Mouse (Mus musculus) frontal cortex, adult 2 months (tissue): ENCODE results near the gene Snapc3. TPM values are rescaled to one million over a fixed set of nuclear protein-coding genes. Genes with fewer than 3 reads are reported as not detected.

Source experiments
- DNase-seq, 2 experiments: peaks; one replicate each; pipeline ENCODE4 v3.0.0; 2022; ENCODE audit warnings: low spot score in 1 of 2; ENCODE audit errors: extremely low spot score in 1 of 2
- polyA plus RNA-seq: library from polyadenylated mRNA; depleted of rRNA; stranded (reverse); fragments of >200 nt; gene quantifications from 2 replicates; pipeline ENCODE4 v1.2.3, GENCODE M21; 2012; rRNA removed

Snapc3 gene
- polyA plus RNA-seq, result 30.9 and 33.2 TPM in 2 replicates

GRCm38 (mm10) chr4:83417160-83417819 is at the start of gene Snapc3:
Gene Snapc3, plus strand, starts transcription at chr4:83417724.
- peak; percentile 94 to 97 for DNase-seq

- DNase-seq, result no peak
These were observed 44.1 kb upstream of the Snapc3 start for GRCm38 (mm10) chr4:83373381-83373780.

DNA sequence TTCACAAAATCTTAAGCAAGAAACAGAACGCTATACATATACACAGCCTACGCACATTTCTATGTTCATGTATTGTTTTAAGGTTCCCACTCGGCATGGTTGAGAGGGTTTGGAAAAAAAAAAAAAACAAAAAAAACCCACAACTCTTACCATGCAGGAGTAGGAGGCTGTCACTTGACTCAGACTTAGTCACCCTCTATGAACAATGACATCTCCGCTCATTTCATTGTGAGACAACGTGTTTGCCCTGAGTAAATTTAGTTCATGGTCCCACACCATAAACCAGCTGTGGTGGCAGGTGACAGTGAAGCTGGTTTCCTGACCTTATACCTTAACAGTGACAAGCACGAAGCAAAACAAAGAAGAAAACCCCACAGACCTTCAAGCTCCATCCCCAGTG is 41.9 kb upstream of the Snapc3 start:
- peak in 1 of 2 experiments; percentile 26 for DNase-seq

DNA sequence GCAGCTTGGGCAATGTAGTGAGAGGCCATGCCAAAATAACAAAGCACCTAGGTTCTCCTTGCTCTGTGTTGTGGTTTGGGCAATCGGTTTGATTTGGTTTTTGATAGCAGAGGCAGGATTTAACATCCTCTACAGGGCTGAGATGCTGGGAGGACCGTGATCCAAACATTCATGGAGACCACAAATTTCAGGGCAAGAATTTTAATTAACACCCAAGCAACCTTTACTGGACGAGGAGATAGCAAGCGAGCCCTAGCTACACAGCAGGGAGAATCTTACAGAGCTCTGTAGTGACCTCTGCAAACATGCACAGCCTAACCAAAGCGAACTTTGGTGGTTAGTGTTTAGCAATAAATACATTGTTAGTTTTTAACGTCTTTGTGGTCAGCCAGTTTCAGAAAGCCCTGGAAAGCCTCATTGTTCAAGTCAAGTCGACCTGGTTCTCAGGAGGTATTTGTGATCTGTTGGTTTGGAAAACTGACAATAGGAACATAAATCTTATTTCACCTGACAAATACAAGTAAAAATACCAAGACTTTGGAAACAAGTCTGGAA is 41.0 kb upstream of the Snapc3 start:
- no peak for DNase-seq

GRCm38 (mm10) chr4:83379036-83379435 is 38.5 kb upstream of the Snapc3 start:
- DNase-seq, result no peak

- DNase-seq, result no peak
These were observed 37.8 kb upstream of the Snapc3 start for GRCm38 (mm10) chr4:83379746-83380145.

DNA sequence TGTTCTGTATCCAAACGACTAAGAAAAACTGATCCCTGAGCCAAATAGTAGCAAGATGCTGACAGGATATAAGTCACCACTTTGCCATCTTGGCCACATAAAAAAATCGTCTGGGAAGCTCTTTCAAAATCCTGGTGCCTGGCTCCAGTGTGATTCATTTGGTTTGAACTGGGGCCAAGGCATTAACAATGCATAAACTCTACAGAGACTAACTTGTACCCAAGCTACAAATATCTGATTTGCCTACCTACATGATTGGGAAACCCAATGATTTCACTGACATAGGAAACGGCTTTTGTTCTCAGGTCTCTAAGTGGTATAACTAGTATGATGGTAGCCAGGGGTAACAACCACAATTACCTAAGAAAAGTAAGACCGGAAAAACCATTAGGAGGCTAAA is 37.3 kb upstream of the Snapc3 start:
- peak in 1 of 2 experiments; percentile 13 for DNase-seq

DNA sequence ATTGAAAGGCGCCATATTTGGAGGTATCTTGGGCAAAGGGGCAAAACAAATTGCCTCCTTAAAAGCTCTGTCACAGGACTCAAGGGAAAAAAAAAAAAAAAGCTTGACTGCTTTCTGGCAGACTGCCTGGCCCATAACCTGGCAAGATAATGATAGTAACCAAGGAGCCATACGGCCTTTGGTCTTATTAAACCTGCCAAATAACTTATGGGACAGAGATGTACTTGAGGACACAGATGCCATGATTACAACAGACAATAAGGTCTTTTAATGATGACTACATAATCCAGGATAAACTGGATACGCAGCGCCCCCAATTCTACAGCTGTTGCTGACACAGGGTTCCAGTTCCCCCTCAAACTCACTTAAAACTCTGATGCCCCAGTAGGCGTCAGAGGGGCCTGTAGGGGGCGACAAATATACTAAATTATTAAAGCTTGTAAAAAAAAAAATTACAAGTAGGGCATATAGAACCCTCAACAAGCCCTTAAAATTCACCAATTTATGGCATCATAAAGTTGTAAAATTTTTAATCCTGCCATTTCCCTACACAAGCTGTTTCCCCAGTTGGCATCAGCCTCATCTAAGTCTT is 33.5 kb upstream of the Snapc3 start:
- DNase-seq, result peak in 1 of 2 experiments; percentile 23

DNA sequence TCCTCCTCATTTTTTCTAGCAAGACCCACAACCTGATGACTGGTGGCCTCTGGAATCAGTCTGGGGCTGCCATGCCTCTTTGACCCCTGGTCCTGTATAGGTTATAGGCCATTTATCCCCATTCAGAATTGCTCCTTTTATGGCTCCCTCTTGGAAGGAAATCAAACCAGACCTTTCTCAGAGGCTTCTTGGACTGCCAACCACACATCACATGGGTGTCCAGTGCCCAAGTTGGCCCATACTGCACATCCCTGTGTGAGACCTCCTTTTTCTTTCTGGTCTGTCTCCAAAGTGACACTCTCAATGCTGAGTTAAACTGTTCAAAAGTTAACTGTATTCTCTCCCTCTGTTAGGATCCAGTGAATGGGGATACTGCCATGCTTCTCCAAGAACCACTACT is 32.4 kb upstream of the Snapc3 start:
- DNase-seq, result no peak

DNA sequence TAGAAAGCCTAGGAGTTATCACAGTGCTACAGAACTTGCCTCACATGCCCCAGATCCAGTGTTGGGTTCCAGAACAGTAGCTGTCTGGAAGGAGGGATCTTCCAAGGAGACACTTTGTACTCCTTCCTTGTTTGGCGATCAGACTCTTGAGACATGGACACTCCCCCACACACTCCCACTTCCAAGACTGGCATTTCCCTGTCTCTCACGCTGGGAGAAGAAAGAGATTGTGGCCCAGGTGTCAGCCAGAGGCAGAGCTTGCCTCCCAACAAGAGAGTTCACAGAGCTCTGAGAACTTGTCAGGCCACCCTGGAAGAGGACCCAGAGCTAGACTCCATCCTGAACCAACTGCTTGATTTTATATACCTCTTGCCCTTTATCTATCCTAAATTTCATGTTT is 27.0 kb upstream of the Snapc3 start:
- DNase-seq, result no peak

GRCm38 (mm10) chr4:83391956-83392355 is 25.6 kb upstream of the Snapc3 start:
- no peak for DNase-seq

DNA sequence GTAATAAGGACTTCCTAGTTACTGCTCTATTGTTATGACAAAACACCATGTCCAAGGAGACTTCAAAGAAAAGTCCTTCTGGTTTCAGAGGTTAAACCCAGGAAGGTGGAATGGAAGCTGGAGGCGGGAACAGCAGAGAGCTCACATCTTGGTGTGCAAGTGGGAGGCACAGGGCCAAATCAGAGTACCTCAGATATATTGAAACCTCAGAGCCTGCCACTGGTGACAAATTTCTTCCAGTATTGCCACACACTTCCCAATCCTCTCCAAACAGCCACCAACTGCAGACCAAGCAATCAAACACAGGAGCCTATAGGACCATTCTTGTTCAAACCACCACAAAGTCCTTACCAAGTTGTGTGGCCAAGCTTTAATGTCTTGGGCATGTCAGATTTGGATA is 23.8 kb upstream of the Snapc3 start:
- DNase-seq, result no peak

- DNase-seq, result no peak
These were observed 21.2 kb upstream of the Snapc3 start for GRCm38 (mm10) chr4:83396346-83396745.

DNA sequence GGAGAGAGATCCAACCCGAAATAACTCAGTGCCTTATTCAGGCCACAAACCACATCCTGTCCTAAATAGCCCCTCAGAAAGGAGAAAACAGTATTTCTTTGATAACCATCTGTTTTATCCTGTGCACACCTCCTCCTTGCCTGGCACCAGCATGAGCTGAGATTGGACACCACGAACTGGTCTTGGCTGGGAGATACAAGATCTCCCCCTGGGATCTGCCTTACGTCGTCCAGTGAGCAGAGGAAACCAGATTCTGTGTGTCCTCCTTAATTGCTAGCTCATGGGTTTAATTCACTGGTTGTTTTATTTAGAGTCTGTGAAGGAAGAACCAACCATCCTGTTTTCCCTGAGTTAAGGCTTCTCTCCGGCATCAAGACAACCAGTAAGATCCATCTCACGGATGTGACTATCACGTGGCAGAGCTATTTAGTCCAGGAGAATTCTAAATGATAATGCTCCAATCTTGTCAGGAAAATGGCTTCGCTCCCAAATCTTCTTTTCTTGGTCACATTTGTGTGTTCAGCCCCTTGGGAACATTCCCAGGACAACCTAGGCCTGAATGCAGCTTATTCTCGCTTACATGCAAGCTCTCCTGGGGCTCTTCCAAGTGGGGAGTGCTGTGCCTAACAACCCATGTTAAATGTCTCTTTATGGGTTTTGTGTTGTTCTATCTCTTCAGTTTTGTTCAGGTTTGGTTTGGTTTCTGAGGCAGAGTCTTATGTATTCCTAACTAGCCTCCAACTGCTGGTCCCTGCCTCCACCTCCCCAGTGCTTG is 20.3 kb upstream of the Snapc3 start:
- DNase-seq, result peak in 1 of 2 experiments; percentile 6

DNA sequence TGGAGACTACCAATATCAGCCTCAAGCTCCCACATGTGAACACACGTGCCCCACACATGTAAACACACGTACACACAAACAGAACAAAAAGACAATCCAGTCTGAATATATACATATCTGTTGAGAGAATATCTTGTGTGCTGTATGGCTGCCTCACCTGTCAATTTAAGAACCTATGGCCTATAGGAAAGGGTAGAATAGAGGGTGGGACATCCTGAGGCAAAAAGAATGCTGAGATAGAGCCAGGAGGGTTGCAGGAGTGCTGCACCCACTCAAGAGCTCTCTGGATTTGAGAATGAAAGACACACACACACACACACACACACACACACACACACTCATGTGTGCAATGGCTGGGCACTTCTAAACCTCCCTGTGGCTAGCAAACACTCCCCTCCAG is 19.0 kb upstream of the Snapc3 start:
- DNase-seq, result no peak

DNA sequence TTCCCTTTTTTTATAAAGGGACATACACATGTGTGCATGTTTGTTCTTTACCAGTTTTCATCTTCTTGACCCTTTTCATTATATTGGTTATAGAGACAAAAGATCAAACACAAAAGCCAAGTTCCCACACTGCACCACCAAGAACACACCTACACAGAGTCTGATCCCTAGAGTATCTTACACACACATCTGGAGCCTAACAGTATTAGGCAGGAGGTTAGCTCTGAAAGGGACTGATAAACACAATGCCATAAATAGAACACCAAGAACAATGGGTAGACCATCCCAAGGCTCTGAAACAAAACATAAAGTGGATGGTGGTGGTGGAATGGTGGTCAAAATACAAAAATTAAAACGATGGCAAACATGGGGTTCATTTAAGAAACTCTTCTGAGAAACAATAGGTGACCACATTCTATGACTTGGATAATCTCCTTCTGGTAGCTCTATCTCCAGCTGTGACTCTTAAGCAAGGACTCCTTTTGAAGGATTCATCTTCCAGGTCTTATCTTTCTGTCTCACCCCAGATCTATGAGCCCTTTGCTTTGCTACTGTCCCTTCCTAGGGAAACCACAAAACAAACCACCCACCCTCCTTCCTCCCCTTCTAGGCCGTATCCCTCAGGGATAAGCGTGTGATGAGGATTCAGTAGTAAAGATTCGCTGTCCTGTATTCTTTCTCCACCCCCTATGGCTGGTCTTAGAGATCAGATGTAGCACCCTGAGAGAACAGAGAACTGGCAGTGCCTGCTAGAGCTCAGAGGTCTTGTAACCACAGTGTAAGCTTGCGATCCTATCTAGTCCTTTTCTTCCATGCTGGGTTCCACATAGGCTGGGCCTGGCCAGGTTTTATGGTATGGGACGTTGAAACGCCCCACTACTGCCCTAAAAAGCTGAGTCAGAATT is 16.6 kb upstream of the Snapc3 start:
- no peak for DNase-seq

- DNase-seq, result no peak
These were observed 15.8 kb upstream of the Snapc3 start for GRCm38 (mm10) chr4:83401712-83402111.

DNA sequence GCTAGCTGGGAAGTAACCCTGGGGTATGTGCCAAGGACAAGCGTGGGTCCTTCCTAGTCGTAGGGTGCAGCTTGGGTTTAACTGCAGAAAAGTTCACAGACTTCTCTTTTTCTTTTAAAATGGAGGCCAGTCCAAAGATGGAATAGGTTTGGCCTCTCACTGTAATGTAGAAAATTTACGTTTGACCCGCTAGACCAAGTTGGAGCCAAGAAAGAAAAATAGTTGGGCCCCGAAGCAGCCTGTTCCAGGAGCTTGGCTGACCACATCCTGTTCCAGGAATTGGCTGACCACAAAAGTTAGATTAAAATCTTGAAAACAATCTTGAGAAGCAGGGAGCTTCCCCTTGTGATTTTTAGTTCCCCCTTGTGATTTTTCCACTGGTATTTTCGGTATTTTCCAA is 9.8 kb upstream of the Snapc3 start:
- no peak for DNase-seq

- peak in 1 of 2 experiments; percentile 51 for DNase-seq
These were observed 7.5 kb upstream of the Snapc3 start for GRCm38 (mm10) chr4:83409867-83410505.

GRCm38 (mm10) chr4:83412060-83412459 is 5.5 kb upstream of the Snapc3 start:
- no peak for DNase-seq
